Mouse (Mus musculus) left cerebral cortex, postnatal 14 days (tissue): ENCODE measurements around the gene C1qa. TPM values are rescaled to one million over a fixed set of nuclear protein-coding genes. Genes with fewer than 3 reads are reported as not detected.
A peak's percentile ranks its signal among the peaks of the same experiment; 100 is the strongest.

Experiments used
- DNase-seq, 2 experiments: peaks; one replicate each; pipeline ENCODE4 v3.0.0; 2021 to 2022; ENCODE audit warnings: low spot score in 2 of 2, mixed read lengths in 1 of 2
- intact Hi-C: fragments of 180-260 bp; cut with DNase I; formaldehyde crosslinking; loops from one replicate; pipeline ENCODE4 v1.15.1; 2025
- total RNA-seq, 2 experiments: library from RNA; stranded (reverse); gene quantifications; 2 replicates each; pipeline ENCODE4 v1.2.3; 2021

C1qa gene
- total RNA-seq, 2 experiments from 2014 or later = 42.5 to 44.9 TPM

GRCm38 (mm10) chr4:136868371-136868770, 30.2 kb downstream of the C1qa start:
- intact Hi-C loops = no loop called here
- DNase-seq = no peak

DNA sequence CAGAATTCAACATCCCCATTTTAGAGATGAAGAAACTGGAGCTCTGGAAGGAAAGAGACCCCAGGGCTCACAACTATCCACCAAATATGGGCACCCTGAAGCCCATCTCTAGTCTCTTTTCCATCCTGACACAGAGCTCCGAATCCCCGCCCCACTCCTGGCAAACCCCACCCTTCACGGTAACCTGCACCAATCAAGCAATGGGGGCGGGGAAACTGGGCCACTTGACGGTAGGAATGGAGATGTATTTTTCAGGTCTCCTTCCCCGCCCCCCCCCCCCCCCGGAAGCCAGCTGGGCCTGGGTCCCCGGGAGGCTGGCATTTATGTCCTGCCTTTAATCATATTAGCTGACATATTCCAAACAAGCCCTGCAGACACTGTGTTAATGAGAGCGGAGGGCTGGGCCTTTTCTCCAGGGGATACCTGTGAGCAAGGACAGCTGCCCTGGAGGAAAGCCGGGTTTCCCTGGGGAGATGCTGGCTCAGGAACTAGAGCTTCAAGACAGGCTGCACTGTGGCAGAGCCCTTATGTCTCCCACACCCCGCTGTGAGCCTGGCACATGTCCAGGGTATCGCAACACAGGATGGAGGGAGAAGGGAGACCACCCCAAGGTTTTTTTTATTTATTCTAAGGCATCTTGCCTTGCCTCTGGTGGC, 30.8 kb downstream of the C1qa start:
- intact Hi-C loops = no loop called here
- no peak for DNase-seq

- intact Hi-C loops = no loop called here
- DNase-seq = no peak
These were observed 33.1 kb downstream of the C1qa start for GRCm38 (mm10) chr4:136865531-136865930.

DNA sequence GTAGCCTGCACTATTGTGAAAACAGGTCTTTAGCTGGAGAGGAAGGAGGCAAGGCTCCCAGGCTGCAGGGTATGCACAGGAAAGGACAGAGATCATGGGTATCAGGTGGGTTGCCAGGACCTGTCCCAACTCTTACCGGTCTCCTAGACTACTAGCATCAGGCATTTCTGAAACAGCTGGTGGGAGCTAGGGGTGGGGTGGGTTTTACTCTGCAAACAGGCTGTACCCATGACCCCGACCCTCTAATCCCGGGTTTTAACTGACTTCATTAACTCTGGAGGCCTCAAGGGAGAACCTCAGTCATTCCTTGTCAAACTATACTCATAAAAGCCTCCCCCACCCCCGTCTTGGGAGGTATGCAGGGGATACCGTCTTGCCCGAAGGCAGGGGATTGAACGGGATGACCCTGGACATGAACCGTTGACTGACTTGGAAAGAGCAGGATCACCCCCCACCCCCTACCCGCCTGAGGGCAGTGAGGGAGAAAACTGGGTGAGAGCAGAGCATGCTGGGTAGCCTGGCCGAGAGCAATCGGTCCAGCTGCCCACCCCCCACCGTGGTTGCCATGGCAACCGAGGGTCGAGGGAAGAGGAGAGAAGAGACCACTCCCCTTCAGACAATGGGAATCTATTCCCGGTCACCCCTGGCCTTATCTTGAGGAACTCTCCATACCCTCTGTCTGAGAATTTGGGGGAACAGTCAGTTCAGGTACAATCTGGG, 33.7 kb downstream of the C1qa start:
- intact Hi-C loops = no loop called here
- no peak for DNase-seq

DNA sequence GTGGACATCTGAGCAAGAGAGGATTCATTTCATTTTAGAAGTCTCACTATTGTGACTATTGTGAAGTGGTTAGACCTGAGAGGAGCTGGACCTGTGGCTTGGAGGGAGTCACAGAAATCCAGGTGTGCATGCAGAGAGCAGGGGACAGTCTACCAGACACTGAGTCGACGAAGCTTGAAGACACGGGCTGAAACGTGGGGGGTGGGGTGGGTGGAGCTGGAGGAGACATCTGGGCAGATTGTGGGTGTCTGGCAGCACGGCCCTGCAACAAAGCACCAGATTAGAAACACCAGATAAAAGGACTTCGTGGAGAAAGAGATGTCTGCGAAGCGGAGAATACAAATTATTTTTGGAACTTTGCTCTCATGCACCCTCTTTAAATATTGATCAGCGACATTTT, 35.1 kb downstream of the C1qa start:
- DNase-seq = no peak
- intact Hi-C loops = no loop called here

DNA sequence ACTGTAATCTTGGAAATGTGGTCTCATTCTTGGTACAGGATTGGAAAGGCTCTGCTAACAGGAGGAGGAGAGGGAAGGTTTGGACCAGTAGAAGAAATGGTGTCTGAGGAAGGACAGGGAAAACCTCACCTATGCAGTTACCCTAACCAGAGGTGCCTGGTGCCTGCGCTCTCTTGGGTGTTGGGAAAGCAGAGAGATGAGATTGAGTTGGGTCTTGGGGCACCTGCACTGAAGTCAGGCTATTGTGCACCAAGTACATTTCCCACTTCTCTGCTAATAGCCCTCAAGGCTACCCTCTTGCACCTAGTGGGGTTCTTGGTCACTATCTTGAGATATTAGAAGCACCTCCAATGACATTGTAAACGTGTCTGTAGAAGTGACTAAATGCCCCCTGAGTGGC, 36.2 kb downstream of the C1qa start:
- DNase-seq = no peak
- intact Hi-C loops = no loop called here

DNA sequence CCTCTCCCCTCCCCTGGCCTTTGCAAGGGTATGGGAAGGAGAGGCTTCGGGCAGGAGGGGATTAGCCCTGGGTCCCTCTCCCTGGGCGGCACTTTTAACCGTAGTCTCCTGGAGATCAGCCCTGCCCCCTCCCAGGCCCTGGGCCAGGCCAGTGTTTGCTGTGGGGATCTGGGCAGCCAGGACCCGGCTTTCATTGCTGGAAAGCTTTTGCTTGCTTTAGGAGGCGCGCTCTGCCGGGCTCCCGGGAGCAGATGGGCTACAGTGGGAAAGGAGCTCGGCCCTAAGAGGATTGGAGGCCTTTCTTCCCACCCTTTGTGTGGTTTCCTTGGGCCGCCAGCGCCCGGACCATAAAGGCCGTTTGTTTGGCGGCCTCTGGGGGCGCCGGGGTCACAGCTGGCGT, 36.8 kb downstream of the C1qa start:
- no peak for DNase-seq
- intact Hi-C loops = no loop called here

- intact Hi-C loops = no loop called here
- DNase-seq = no peak
These were observed 38.6 kb downstream of the C1qa start for GRCm38 (mm10) chr4:136860022-136860421.

DNA sequence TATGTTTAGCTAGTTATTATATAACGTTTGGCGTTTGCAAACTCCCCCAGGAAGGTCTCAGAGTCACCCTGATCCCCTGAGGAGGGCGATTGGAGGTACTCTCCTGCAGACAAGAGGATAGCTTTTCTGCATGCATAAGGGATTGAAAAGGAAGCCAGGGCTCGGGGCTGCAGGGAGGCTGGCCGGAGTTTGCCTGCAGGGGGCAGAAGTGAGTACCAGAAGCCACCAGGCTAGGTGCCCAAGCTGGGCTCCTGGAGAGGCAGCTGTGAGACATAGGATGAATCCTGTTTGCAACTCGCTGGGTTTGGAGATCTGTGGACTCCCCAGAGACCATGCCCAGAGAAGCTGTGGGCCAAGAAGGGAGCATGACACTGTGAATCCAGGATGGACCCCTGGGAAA, 43.5 kb downstream of the C1qa start:
- peak in 1 of 2 experiments; percentile 50 for DNase-seq
- intact Hi-C loops = no loop called here

GRCm38 (mm10) chr4:136852989-136853388, 45.6 kb downstream of the C1qa start:
- intact Hi-C loops = no loop called here
- DNase-seq = no peak

- no peak for DNase-seq
- intact Hi-C loops = no loop called here
These were observed 46.5 kb downstream of the C1qa start for GRCm38 (mm10) chr4:136852119-136852518.

GRCm38 (mm10) chr4:136848565-136848964, 50.0 kb downstream of the C1qa start:
- DNase-seq = peak in 1 of 2 experiments; percentile 52

DNA sequence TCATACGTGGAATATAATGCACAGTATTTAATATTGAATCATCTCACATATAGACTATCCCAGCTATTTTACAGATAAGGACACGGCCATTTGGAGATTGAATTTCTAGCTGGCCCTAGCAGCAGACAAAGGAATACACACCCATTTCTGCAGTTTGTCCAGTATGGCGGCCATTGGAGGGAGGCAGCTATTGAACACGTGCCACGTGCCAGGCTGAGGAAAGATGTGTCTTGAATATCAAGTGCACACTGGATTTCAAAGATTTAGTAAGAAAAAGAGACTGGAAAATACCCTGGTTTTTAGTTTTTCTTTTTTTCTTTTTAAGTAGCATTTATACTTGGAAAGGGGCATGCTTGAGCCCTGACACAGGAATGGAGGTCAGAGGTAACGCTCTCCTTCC, 51.4 kb downstream of the C1qa start:
- DNase-seq = no peak
- intact Hi-C loops = no loop called here

More at GRCm38 (mm10) chr4:136848565-136848964, 50.0 kb downstream of the C1qa start:
- intact Hi-C loops = no loop called here

Other genes with a start within 250 kb of the C1qa start
- 10 to 100 TPM; 31.6 to 32.7 TPM for gene Ephb2, start 62.8 kb downstream of the C1qa start, total RNA-seq
- gene C1qb, start 12.6 kb downstream of the C1qa start, total RNA-seq = 10 to 100 TPM; 36.1 to 43.9 TPM
- gene C1qc, start 5.7 kb downstream of the C1qa start, total RNA-seq = 10 to 100 TPM; 39.4 to 40.1 TPM
- 10 to 100 TPM in 1 of 2 experiments, 1 to 10 TPM in 1; 9.8 to 10.5 TPM for gene Epha8, start 58.0 kb upstream of the C1qa start, total RNA-seq
- 10 to 100 TPM in 1 of 2 experiments, 1 to 10 TPM in 1; 8.4 to 11.3 TPM for gene Zbtb40, start 150.0 kb upstream of the C1qa start, total RNA-seq